Mouse (Mus musculus): Measurements from ENCODE around the gene Pidd1.

GRCm38 (mm10) chr7:141469352-141469751 lies 25.5 kb upstream of the Pidd1 start:
- TF ChIP-seq CTCF (IDR thresholded peaks at IDR 0.05; ENCODE audit: borderline replicate concordance, insufficient read depth, low read length): no peak
- TF ChIP-seq POLR2A (IDR thresholded peaks at IDR 0.05; ENCODE audit: low read depth, low read length): no peak
